1 mouse cellular context compared by ENCODE assay signal in genomic region chr14:20702096-20702740, GRCm38 (mm10).
TF ChIP-seq lines count a peak whose summit lies in the region.

No protein-coding gene starts in this region.

TF ChIP-seq in CH12.LX, 34 proteins besides CTCF, POLR2A, EP300 and RAD21 (continued from another document):
- no peak for TF ChIP-seq ZKSCAN1 (IDR thresholded peaks at IDR 0.05; ENCODE audit: borderline replicate concordance, low read depth, low read length)
- TF ChIP-seq TCF12 (IDR thresholded peaks at IDR 0.05; ENCODE audit: low read depth, low read length): no peak
- TF ChIP-seq SMC3 (IDR thresholded peaks at IDR 0.05; ENCODE audit: low read depth, low read length): no peak
- no peak for TF ChIP-seq MAZ (IDR thresholded peaks at IDR 0.05; ENCODE audit: low read depth, low read length)
- no peak for TF ChIP-seq HCFC1 (IDR thresholded peaks at IDR 0.05; ENCODE audit: low read depth, low read length)
- TF ChIP-seq IRF4 (IDR thresholded peaks at IDR 0.05; ENCODE audit: low read depth, low read length): no peak
- TF ChIP-seq ZNF384 (IDR thresholded peaks at IDR 0.05; ENCODE audit: low read depth, low read length): no peak
- no peak for TF ChIP-seq RCOR1 (conservative IDR thresholded peaks at IDR 0.05; ENCODE audit: low read depth, low read length)
- no peak for TF ChIP-seq E2F4 (IDR thresholded peaks at IDR 0.05; ENCODE audit: insufficient replicate concordance, low read depth, low read length)
- TF ChIP-seq TBP (conservative IDR thresholded peaks at IDR 0.05; ENCODE audit: low read depth, low read length): no peak
- TF ChIP-seq UBTF (IDR thresholded peaks at IDR 0.05; ENCODE audit: low read depth, low read length): no peak
